Mouse (Mus musculus): ENCODE data around the gene Ebf1. TPM values are rescaled to one million over a fixed set of nuclear protein-coding genes. Genes with fewer than 3 reads are reported as not detected.
"Not testable (repeated sequence)": the region's sequence is repeated elsewhere in the genome, so short reads cannot be mapped to it uniquely, and the experiment has no call there.

The Ebf1 gene
- total RNA-seq (2021) = 10 to 100 TPM; 55.7 to 56.6 TPM
- long read RNA-seq, experiment 1, partial matches to known transcripts = 3 of 22 reads
- long read RNA-seq, experiment 1, other reads (novel, unspliced or antisense) = 19 of 22 reads
- long read RNA-seq, experiment 2, partial matches to known transcripts = 1 of 14 reads
- long read RNA-seq, experiment 2, other reads (novel, unspliced or antisense) = 13 of 14 reads

- DNase-seq (ENCODE audit: low spot score in 2 of 2) = peak; percentile 79 to 90
Observed at GRCm38 (mm10) chr11:44616788-44617712, at the start of gene Ebf1. Gene Ebf1, plus strand, starts transcription at chr11:44617317.

GRCm38 (mm10) chr11:44570336-44570735, 46.8 kb upstream of the Ebf1 start:
- not testable (repeated sequence) for DNase-seq (ENCODE audit: low spot score in 2 of 2)

GRCm38 (mm10) chr11:44572781-44573180, 44.3 kb upstream of the Ebf1 start:
- DNase-seq (ENCODE audit: low spot score in 2 of 2) = peak in 1 of 2 experiments; percentile 6

GRCm38 (mm10) chr11:44573396-44573795, 43.7 kb upstream of the Ebf1 start:
- no peak for DNase-seq (ENCODE audit: low spot score in 2 of 2)

GRCm38 (mm10) chr11:44574391-44574790, 42.7 kb upstream of the Ebf1 start:
- DNase-seq (ENCODE audit: low spot score in 2 of 2) = no peak

GRCm38 (mm10) chr11:44574820-44575219, 42.3 kb upstream of the Ebf1 start:
- DNase-seq (ENCODE audit: low spot score in 2 of 2) = no peak

- DNase-seq (ENCODE audit: low spot score in 2 of 2) = no peak
Observed at GRCm38 (mm10) chr11:44577911-44578310, 39.2 kb upstream of the Ebf1 start.

- peak in 1 of 2 experiments; percentile 34 for DNase-seq (ENCODE audit: low spot score in 2 of 2)
Observed at GRCm38 (mm10) chr11:44581277-44581683, 35.8 kb upstream of the Ebf1 start.

- peak; percentile 39 to 58 for DNase-seq (ENCODE audit: low spot score in 2 of 2)
Observed at GRCm38 (mm10) chr11:44586047-44586696, 30.9 kb upstream of the Ebf1 start.

GRCm38 (mm10) chr11:44593016-44593415, 24.1 kb upstream of the Ebf1 start:
- no peak for DNase-seq (ENCODE audit: low spot score in 2 of 2)

GRCm38 (mm10) chr11:44594768-44595167, 22.3 kb upstream of the Ebf1 start:
- no peak for DNase-seq (ENCODE audit: low spot score in 2 of 2)

GRCm38 (mm10) chr11:44606881-44607280, 10.2 kb upstream of the Ebf1 start:
- no peak for DNase-seq (ENCODE audit: low spot score in 2 of 2)

GRCm38 (mm10) chr11:44608646-44609045, 8.5 kb upstream of the Ebf1 start:
- no peak for DNase-seq (ENCODE audit: low spot score in 2 of 2)

GRCm38 (mm10) chr11:44610971-44611781, 5.9 kb upstream of the Ebf1 start:
- DNase-seq (ENCODE audit: low spot score in 2 of 2) = peak; percentile 76 to 88

- DNase-seq (ENCODE audit: low spot score in 2 of 2) = no peak
Observed at GRCm38 (mm10) chr11:44612156-44612555, 5.0 kb upstream of the Ebf1 start.

- peak; percentile 21 to 33 for DNase-seq (ENCODE audit: low spot score in 2 of 2)
Observed at GRCm38 (mm10) chr11:44612681-44613410, 4.3 kb upstream of the Ebf1 start.

GRCm38 (mm10) chr11:44613411-44614180, 3.5 kb upstream of the Ebf1 start:
- DNase-seq (ENCODE audit: low spot score in 2 of 2) = peak in 1 of 2 experiments; percentile 33

GRCm38 (mm10) chr11:44616078-44616787, 884 bp upstream of the Ebf1 start:
- DNase-seq (ENCODE audit: low spot score in 2 of 2) = no peak
